Mouse (Mus musculus) 3T3-L1 (cell line): ENCODE measurements around the gene Polrmt.
"Not testable (repeated sequence)": the region's sequence is repeated elsewhere in the genome, so short reads cannot be mapped to it uniquely, and the experiment has no call there.

Experiments
- DNase-seq: peaks from one replicate; pipeline ENCODE4 v3.0.0-alpha.2; 2015; ENCODE audit warnings: low read depth, low spot score

Gene Polrmt

DNA sequence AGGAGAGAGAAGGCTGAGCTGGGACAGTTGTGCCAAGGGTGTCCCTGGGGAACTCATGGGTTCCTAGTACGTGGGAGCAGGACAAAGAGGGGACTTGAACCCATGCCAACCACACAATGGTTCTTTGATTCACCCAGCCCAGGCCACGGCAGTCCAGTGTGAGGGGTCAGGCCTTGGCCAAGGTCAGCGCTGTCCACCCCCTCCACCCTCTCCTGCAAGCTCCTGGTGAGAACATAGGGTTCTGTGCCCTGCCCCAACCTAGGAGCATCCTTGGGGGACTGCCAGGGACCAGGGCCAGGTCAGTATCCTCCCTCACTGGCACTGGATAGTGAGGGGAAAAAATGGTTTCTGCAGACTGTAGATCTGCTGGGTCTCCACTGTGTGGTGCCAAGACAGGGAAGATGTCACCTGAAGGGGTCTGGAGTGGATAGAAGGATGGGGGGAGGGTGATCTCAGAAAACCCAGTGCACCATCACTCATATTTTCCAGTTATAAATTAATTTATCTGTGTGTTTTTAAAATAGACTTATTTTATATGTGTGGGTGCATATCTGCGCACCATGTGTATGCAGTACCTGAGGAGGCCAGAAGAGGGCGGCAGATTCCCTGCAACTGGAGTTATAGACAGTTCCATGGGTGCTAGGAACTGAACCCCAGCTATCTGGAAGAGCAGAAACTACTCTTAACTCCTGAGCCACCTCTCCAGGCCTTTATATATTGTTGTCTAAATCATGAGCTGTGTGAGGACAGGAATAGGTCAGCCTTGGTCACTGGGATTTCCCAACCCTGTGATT is 28.3 kb upstream of the Polrmt start:
- no peak for DNase-seq

DNA sequence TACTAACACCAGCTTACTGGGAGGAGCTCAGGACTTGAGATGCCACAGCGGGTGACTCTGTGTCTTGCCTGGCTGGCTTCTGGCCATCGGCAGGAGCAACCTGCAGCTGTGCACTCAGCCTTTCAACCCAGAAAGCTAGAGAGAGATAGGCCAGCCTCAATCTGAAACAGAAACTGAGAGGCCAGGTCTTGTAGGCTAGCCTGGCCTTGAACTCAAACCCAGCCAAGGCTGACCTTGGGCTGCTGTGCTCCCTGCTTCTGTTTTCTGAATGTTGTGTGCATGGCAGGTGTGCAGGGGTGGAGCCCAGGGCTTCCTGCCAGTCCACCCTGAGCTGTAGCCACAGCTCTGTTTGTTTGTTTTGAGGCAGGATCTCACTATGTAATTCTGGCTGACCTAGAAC is 26.8 kb upstream of the Polrmt start:
- no peak for DNase-seq

DNA sequence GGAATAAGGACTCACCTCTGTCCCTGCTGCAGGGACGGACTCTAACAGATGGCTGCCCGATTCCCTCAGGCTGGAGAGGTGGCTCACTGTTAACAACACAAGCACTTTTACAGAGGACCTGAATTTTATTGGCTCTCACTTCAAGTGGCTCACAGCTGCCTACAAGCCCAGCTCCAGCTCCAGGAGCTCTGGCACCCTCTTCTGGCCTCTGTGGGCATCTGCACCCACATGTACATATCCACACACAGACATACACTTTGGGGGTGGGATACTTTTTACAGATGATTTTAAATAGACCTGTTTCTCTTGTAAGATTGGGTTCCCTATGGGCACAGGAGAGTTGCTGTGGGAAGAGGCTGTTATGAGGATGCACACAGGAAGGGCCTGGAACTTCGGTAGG is 25.9 kb upstream of the Polrmt start:
- DNase-seq = no peak

DNA sequence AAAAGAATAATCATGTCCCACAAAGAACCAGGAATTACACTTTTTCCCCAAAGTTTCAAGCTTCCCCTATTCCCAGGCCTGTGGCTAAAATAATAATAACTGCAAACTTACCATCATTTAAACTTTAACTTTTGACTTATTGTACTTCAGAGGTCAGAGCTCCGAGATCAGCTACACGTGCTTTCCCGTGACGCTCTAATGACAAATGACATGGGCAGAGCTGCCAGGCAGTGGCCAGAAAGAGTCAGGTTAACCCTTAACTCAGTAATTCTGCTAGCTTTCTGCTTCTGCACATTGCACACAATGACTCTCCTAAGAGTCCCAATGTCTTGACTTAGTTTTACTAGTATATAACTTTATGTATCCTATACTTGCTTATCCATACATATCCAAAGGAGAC is 22.9 kb upstream of the Polrmt start:
- no peak for DNase-seq

DNA sequence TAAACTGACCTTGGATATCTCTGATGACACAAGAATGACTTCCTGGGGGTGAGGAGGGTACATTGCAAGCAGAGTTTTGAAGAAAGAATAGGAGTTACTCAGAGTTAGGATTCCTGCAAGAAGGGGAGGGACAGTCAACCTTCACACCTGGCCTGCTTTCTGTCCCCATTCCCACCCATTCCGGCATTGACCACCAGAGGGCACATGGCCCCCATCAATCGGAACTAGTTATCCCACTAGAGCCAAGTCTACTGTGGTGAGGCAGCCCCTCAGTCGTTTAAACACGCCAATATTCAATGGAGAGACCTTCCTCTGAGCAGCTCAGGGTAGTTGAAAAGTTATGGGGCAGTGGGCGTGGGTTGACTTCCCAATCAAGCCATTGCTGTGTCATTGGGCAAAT is 22.0 kb upstream of the Polrmt start:
- peak; percentile 81 for DNase-seq

DNA sequence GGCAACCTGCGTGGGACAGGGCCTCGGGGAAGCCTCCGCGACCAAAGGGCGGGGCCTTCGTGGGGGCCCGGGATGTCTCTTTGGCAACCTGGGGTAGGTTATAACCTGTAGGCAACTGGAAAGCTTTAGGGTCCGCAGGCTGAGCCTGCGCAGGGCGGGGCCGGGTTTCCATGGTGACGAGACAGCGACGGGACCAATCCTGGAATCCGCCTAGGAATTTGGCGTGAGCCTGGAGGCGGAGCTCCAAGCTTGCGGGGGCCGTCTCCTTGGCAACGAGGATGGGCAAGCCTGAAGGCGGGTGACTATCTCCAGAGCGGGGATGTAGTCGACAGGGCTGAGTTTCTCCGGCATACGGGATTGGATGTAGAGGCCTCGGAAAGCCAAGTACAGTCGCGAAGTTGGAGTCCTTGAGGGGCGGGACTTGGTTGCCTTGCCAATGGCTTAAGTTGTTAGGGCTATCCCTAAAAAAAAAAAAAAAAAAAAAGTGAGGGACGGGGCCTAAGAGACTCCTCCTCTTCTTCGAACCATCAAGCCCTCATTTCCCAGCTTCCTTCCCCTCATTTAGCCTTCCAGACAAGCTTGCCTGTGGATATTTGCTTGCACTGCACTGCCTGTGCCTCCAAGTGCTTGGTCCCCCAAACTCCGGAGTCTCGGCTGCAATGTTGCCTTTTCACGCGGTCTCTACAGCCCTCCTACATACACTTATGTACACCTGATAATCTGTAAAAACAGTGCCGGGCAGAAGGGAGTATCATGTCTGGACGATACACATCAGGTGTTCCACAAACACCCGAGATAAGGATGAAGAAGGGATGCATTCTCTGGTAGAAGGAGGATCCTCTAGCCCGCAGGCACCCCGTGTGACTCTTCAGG is 21.2 kb upstream of the Polrmt start:
- peak; percentile 97 for DNase-seq

DNA sequence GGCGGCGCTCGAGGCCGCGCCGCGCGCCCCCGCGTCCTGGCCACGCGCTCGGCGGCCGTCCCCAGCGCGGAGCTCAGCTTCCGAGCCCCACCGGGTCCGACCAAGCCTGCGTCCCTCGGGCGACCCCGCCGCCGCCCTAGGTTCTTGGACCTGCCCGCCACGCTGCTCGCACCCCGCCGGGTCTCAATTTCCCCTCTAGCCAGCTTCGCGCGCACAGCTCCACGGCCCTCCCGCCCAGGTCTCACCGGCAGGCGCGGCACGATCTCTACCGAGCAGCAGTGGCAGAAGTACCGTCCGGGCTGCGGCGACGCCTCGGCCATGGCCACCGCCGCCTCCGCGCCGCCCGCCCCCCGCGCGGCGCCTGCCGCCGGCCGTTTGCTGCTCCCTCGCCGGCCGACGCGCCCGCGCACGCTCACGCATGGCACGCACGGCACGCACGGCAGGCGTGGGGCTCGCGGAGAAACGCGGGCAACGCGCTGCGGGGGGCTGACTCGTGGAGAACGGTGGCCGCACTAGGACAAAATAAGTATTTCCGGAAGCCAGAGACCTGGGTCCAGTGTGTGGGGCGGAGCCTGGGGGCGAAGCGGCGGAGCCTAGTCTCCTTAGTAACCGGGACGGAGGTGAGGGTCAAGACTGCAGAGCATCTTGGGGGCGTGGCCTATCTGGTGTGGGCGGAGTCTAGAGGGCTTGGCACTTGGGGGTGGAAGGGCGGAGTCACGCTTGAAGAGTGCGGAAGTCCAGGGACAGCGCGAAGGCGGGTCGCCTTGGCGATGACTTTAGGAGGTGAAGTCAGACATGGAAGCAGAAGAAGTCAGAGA is 20.3 kb upstream of the Polrmt start, which contains the start of gene Rnf126:
Gene Rnf126, minus strand, starts transcription at position 445 of the 818 bp plus-strand sequence.
- peak; percentile 99 for DNase-seq

DNA sequence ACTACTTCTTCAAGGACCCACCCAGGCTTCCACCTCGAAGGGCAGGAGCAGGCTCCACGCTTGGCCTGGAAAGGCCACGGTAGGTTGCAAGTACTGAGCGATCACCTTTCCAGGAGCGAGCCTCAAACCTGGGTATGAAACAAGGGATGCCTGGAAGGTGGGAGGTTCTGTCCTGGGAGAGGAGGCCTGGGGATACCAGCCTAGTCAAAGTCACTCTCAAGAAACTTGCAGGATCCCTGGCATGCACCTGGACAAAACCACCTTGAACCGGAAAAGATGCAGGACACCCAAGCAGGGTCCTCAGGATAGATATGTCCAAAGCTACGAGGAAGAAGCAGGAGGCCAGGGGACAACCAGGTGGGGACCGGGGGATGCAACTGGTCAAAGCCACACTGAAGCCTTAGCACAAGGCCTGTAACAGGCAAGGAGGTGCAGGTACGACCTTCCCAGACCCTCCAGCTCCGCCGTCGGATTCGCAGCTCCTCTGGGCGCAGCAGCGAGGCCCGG is 19.7 kb upstream of the Polrmt start:
- no peak for DNase-seq

DNA sequence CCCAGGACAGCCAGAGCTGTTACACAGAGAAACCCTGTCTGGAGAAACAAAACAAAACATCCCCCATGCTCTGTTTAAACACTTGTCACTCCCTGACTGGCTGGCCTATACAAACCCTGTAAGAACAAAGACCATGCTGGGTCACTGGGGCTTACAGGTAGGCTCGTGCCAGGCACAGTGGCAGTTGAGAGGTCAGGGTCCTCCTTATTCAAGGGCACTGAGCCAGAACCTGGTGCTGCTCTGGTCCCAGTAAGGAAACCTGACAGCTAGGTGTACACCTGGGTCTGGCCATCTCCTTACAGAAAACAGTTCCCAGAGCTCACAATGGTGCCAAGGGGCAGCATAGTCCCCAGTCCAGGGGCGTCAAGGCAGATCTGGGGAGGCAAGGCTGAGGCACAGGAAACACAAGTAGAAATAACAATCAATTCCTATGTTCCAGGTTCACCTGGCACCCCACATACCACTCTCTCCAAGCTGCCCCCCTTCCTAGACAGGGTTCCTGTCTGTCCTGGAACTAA is 18.9 kb upstream of the Polrmt start:
- no peak for DNase-seq

DNA sequence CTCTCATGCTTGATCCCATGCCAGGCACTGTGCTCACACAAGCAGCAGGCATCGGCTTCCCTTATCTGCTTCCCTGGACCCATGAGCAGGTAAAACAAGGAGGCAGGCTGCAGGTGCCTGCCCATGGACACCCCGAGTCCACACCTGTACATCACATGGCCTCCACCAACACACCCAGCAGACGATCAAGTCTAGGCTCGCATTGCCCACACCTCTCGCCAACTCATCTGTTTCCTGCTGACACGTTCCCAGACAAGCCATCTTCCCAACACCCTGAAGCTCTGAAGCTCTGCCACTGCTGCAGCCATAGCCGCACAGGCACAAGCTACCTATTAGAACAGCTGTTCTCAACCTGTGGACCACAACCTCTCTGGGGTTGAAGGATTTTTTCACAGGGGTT is 17.9 kb upstream of the Polrmt start:
- DNase-seq = no peak

DNA sequence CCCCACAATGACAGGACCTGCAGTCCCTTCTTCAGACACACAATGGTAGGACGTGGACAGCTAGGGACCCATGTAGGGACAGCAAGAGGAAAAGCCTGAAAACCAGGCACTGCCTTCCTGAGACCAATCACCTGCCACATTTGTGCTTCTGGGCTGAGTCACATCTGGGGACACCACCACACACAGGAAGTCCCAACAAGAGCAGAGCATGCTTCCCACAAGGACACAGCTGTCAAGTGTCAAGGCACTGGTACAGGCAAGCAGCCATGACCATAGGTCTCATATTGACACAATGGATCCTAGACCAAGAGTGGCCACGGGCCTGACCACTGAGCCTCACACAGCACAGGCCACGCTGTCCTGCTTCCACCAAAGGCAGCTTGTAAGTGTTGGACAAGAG is 16.5 kb upstream of the Polrmt start:
- DNase-seq = no peak

DNA sequence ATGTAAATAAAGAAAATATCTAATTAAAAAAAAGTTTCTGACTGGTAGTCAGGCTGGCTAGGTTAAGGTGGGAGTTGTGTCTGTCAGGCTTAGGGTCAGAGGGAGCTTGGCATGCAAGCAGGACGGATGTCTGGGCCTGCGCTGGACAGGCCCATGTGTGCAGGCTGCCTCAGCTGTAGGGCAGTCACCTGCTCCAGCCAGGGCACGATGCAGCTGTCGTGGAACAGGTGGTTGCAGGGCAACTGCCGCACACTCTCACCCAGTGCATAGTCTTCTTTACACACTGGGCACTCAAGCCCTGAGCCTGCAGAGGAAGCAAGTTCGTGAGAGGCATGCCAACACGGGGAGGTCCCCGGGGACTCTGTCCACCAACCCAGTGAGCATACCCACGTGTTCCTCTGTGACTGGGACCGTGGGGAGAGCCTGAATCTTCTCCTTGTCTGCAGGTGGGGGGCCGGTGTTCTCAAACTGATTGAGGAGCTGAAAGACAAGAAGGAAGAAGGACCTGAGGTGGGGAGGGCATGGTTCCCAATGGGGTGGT is 14.3 kb upstream of the Polrmt start:
- DNase-seq = no peak

DNA sequence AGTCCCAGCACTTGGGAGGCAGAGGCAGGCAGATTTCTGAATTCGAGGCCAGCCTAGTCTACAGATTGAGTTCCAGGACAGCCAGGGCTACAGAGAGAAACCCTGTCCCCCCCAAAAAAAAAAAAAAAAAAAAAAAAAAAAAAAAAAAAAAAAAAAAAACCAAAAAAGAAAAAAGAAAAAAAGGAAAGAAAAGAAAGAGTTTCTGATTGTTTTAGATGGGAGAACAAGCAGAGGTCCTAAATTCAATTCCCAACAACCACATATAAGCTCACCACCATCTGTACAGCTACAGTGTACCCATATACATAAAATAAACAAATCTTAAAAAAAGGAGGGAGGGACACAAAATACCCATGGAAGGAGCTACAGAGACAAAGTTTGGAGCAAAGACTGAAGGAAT is 13.3 kb upstream of the Polrmt start:
- DNase-seq = not testable (repeated sequence)

DNA sequence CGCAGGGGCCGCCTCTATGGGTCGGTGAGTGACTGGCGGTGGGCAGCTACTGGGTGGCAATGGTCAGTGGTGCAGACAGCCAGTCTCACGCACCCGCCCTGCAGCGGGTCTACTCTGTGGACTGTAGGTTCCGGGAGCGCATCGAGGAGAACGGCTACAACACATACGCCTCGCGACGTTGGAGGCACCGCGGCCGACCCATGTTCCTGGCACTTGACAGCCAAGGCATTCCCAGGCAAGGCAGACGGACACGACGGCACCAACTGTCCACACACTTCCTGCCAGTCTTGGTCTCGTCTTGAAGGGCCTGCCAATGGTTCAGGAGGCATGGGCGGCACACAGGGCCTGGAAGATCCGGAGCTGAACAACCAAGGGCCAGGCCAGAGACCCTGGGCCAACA is 10.3 kb upstream of the Polrmt start:
- DNase-seq = no peak

DNA sequence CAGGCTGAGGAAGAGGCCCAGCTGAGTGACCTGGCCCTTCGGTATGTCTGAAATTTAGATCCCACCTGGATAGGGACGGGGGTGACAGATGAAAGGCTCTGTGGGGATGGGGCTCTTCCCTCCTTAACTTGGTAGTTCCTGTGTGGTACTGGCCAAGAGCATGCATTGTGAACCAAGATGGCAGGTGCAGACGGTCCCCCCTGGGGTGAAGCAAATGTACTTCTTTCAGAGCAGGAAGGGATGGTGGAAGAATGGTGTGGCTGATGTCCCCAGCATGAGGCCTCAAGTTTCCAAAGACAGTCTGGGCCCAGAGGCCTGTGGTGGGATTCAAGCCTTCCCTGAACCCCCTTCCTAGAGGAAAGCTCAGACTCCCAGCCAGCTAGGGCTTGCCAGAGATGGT is 9.5 kb upstream of the Polrmt start:
- no peak for DNase-seq

DNA sequence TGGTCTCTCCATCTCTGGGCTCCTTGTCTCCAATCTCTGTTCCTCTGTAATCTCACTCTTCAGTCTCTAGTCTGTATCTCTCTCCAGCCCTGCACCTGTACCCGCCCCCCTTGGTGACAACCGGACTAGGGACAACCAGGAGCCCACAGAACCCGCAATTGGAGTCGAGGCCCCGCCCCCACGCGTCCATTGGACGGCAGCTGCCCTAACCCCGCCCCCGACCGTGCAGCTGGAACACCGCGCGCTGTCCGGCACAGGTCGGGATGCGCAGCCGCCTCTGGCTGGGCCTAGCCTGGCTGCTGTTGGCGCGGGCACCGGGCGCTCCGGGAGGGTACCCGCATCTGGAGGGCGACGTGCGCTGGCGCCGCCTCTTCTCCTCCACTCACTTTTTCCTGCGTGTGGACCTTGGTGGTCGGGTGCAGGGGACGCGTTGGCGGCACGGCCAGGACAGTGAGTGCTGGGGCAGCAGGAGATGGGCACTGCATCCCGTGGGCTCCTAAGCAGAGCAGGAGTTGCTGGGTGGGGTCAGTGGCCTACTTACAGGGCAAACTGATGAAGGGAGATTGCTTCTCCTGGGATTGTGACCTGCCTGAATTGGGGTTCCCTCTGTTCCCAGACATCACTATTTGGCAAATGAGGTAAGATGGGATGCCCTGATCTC is 8.6 kb upstream of the Polrmt start, which contains the start of gene Fgf22:
Gene Fgf22, plus strand, starts transcription at position 221 of the 661 bp plus-strand sequence.
- DNase-seq = no peak

DNA sequence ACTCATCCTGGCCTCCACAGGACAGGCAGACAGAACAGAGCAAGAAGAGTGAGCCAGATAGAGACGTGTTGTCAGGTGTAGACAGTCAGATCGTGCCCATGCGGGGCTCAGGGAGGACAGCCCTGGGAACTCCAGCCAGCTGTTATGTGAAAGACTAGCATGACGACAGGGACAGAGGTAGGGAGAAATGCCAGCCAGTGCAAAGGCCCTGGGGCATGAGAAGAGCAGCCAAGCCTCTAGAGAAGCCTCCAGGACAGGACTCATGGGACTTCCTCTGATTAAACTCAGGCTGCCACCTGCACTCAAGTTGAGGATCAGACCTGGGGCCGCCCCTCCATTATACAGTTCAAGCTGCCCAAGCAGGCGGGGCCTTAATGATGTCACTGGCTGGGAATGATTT is 2.1 kb upstream of the Polrmt start:
- peak; percentile 8 for DNase-seq

DNA sequence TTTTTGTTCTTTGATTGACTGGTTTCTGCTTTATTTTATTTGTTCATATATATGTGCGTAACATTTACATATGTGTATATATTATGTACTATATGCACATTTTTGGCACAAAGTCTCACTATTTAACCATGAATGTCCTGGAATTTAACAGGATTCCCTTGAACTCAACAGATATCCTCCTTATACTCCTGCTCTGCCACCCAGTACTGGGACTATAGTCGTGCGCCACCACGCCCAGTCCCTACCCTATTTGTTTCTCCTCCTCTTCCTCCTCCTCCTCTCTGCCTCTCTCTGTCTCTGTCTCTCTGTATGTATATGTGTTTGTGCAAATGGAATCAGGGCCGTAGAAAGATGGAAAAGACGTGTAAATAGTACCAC is 382 bp upstream of the Polrmt start:
- DNase-seq = no peak

DNA sequence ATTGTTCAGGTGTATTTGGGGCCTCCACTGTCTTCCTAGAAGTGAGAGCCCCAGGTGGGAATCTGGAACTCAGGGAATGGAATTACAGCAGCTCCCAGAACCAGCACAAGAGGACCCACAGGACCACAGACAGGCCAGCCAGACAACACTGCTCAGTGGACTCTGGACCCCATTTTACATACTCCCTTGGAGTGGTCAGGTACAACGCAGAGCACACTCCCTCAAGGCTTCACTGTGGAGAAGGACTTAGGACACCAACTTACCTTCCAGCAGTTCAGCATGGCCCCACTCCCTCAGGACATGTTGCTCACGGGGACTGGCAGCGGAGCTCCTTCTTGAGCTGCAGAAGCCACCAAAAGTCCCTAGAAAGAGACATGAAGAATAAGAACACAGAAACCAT is 970 bp downstream of the Polrmt start:
- no peak for DNase-seq

DNA sequence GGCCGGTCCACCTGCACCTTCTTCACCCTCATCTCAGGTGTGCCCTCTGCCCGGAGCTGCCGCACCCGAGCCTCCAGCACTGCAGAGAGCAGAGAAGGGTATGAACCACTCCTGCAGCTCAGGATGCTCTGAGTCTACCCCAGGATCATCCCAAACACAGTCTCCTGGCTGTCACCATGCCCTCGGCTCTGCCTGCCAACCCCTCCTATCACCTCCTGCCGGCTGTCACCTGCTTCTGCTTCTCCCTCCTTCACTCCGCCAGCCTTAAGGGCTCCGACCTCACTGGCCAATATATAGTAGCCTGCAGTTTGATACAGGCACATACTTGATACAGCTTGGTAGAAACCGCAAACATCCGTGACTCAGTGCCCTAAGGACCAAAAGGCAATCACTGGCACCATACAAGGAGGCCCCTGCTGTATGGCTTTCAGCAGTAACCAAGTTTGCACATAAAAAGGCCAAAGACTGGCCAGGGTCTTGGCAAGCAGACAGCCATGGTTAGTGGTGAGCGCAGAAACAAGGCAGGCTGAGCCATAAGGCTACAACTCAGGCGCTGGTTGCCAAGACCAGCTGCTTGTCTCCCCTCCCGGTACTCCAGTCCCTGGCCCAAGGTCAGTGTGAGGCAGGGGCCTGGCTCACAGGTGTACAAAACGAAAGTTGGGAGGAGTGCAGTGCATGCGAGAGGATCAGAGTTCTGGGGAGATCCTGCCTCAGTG is 2.6 kb downstream of the Polrmt start:
- DNase-seq = no peak
